Mouse (Mus musculus) limb, embryonic 14.5 days (tissue): ENCODE measurements around the gene Zfp580. TPM values are rescaled to one million over a fixed set of nuclear protein-coding genes. Genes with fewer than 3 reads are reported as not detected.

Experiments used
- ATAC-seq: fragments of 200-750 bp; cut with Nextera tagmentation; 2 replicates; pipeline ENCODE4 v1.8.0; 2017; ENCODE audit warnings: low read depth, moderate number of reproducible peaks, moderate TSS enrichment; ENCODE audit not compliant: low FRiP score
- DNase-seq: peaks from one replicate; pipeline ENCODE4 v3.0.0-alpha.2; 2015; ENCODE audit warnings: low spot score
- H3K27ac ChIP-seq: fragments of 300-500 bp; sonication (generic); replicated peaks from 2 replicates; pipeline ENCODE4 v1.5.1; 2014; ENCODE audit warnings: low read depth, mild to moderate bottlenecking, low read length, moderate library complexity, mixed read lengths
- H3K27me3 ChIP-seq: fragments of 300-500 bp; sonication (generic); 2 replicates; pipeline ENCODE4 v1.6.1; 2014; ENCODE audit warnings: low read length, mixed read lengths; ENCODE audit not compliant: control insufficient read depth, insufficient read depth
- H3K36me3 ChIP-seq: fragments of 300-500 bp; sonication (generic); 2 replicates; pipeline ENCODE4 v1.6.1; 2014; ENCODE audit warnings: mild to moderate bottlenecking, low read length, moderate library complexity, mixed read lengths; ENCODE audit not compliant: control insufficient read depth, insufficient read depth
- H3K4me1 ChIP-seq: fragments of 300-500 bp; sonication (generic); 2 replicates; pipeline ENCODE4 v1.6.1; 2014; ENCODE audit warnings: antibody characterized with exemption, low read length, mixed read lengths; ENCODE audit not compliant: control insufficient read depth, insufficient read depth
- H3K4me2 ChIP-seq: fragments of 300-500 bp; sonication (generic); replicated peaks from 2 replicates; pipeline ENCODE4 v1.6.1; 2014; ENCODE audit warnings: low read depth, mild to moderate bottlenecking, low read length, moderate library complexity; ENCODE audit not compliant: severe bottlenecking
- H3K4me3 ChIP-seq: fragments of 300-500 bp; sonication (generic); replicated peaks from 2 replicates; pipeline ENCODE4 v1.5.1; 2014; ENCODE audit warnings: low read length
- H3K9ac ChIP-seq: fragments of 300-500 bp; sonication (generic); 2 replicates; pipeline ENCODE4 v1.6.1; 2014; ENCODE audit warnings: mild to moderate bottlenecking, low read depth, low read length, moderate library complexity; ENCODE audit not compliant: severe bottlenecking
- H3K9me3 ChIP-seq: fragments of 300-500 bp; sonication (generic); 2 replicates; pipeline ENCODE4 v1.6.1; 2016; ENCODE audit warnings: low read length; ENCODE audit not compliant: control insufficient read depth
- POLR2A ChIP-seq: fragments of 200-500 bp; IDR thresholded peaks from 2 replicates; pipeline ENCODE4 v1.8.0; 2012; ENCODE audit warnings: inconsistent platforms, mild to moderate bottlenecking, moderate library complexity, borderline replicate concordance; ENCODE audit not compliant: insufficient read depth, insufficient read length; ENCODE audit errors: extremely low read depth
- WGBS: fragments of 180-500 bp; shearing (Covaris S2); extraction: QIAGEN DNeasy Blood & Tissue Kit; methylation state at CpG from one replicate; pipeline ENCODE4 v1.1.7; 2014; 5-methylcytosine and 5-hydroxymethylcytosine counted together
- polyA plus RNA-seq, 2 experiments: library from polyadenylated mRNA; depleted of rRNA in 1 of 2; stranded (reverse) in 1 of 2; unstranded in 1 of 2; fragments of >200 nt; fragmentation: Nextera tagmentation in 1 of 2; extraction: Ambion mirVana in 1 of 2; gene quantifications; 2 replicates each; pipeline versions ENCODE4 v1.2.1 to v1.2.3; 2012 to 2014

Gene Zfp580
- polyA plus RNA-seq, 2 experiments: 47.5 to 49.7 TPM

- H3K36me3 ChIP-seq: no peaks in the 10 kb centered on the region
- H3K27ac ChIP-seq: no peak overlapping the region
- DNase-seq (peak; percentile 34), ATAC-seq (no peak)
- no peak overlapping the region for H3K4me2 ChIP-seq
- TF ChIP-seq POLR2A: no peak
- 22% methylated on average over 2 of the region's 2 CpGs for WGBS
- H3K4me3 ChIP-seq: no peak overlapping the region
- H3K9me3 ChIP-seq: no peaks in the 10 kb centered on the region
- H3K4me1 ChIP-seq: peaks cover 11% of the 10 kb centered on the region
- peaks cover 7% of the 10 kb centered on the region; the same call in 1 of the 2 replicates for H3K27me3 ChIP-seq
- no peak overlapping the region for H3K9ac ChIP-seq
These were observed 4.0 kb upstream of the Zfp580 start for GRCm38 (mm10) chr7:5047313-5047712.

DNA sequence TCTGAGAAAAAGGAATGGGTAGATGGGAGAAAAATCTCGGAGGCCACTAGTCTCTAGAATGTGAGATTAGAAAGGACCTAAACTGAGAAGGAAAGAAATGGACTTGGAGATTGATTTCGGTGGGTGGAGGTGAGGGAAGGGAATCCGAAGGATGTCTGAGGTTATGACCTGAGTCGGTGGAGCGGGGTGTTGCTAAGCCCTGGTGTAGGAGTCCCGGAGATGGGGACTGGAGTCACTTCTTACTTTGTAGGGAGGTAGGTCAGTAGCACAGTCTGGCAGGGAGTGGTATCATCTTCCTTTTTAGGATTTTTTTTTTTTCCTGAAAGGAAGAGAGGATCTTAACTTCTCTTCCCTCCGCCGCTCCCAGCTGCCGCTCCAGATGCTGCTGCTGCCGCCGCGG, 1.1 kb downstream of the Zfp580 start:
- peak overlapping the region; percentile 94 for H3K4me2 ChIP-seq
- H3K27ac ChIP-seq: no peak overlapping the region
- ATAC-seq: no peak
- peak overlapping the region; percentile 92 for H3K9ac ChIP-seq
- no peaks in the 10 kb centered on the region for H3K36me3 ChIP-seq
- H3K9me3 ChIP-seq: no peaks in the 10 kb centered on the region
- H3K4me1 ChIP-seq: peaks cover 37% of the 10 kb centered on the region
- 2% methylated on average over 12 of the region's 12 CpGs for WGBS
- peaks cover 55% of the 10 kb centered on the region for H3K27me3 ChIP-seq
- no peak for DNase-seq
- H3K4me3 ChIP-seq: peak overlapping the region; percentile 81
- TF ChIP-seq POLR2A: no peak

DNA sequence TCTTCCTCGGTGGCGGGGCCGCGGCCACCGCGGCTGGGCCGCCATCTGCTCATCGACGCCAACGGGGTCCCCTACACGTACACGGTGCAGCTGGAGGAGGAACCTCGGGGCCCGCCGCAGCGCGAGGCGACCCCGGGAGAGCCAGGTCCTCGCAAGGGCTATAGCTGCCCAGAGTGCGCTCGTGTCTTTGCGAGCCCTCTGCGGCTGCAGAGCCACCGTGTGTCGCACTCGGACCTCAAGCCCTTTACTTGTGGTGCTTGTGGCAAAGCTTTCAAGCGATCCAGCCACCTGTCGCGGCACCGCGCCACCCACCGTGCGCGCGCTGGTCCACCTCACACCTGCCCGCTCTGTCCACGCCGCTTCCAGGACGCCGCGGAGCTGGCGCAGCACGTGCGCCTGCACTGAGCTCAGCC, 1.6 kb downstream of the Zfp580 start:
- Histone ChIP-seq H3K9ac (peak overlapping the region; percentile 92), H3K4me3 (peak overlapping the region; percentile 81), H3K27me3 (peaks cover 55% of the 10 kb centered on the region), H3K36me3 (no peaks in the 10 kb centered on the region), H3K4me1 (peaks cover 40% of the 10 kb centered on the region), H3K4me2 (peak overlapping the region; percentile 94), H3K27ac (no peak overlapping the region), H3K9me3 (no peaks in the 10 kb centered on the region)
- WGBS: 3% methylated on average over 43 of the region's 45 CpGs
- no peak for ATAC-seq
- no peak for DNase-seq
- no peak for TF ChIP-seq POLR2A

GRCm38 (mm10) chr7:5053456-5054179, 2.3 kb downstream of the Zfp580 start:
- peaks cover 40% of the 10 kb centered on the region for H3K4me1 ChIP-seq
- no peaks in the 10 kb centered on the region for H3K36me3 ChIP-seq
- H3K27me3 ChIP-seq: peaks cover 55% of the 10 kb centered on the region
- WGBS: 12% methylated on average over 32 of the region's 32 CpGs
- no peaks in the 10 kb centered on the region for H3K9me3 ChIP-seq
- H3K4me3 ChIP-seq: peak overlapping the region; percentile 81
- DNase-seq (peak; percentile 43), ATAC-seq (no peak)
- no peak for TF ChIP-seq POLR2A
- no peak overlapping the region for H3K27ac ChIP-seq
- peak overlapping the region; percentile 92 for H3K9ac ChIP-seq
- peak overlapping the region; percentile 94 for H3K4me2 ChIP-seq

DNA sequence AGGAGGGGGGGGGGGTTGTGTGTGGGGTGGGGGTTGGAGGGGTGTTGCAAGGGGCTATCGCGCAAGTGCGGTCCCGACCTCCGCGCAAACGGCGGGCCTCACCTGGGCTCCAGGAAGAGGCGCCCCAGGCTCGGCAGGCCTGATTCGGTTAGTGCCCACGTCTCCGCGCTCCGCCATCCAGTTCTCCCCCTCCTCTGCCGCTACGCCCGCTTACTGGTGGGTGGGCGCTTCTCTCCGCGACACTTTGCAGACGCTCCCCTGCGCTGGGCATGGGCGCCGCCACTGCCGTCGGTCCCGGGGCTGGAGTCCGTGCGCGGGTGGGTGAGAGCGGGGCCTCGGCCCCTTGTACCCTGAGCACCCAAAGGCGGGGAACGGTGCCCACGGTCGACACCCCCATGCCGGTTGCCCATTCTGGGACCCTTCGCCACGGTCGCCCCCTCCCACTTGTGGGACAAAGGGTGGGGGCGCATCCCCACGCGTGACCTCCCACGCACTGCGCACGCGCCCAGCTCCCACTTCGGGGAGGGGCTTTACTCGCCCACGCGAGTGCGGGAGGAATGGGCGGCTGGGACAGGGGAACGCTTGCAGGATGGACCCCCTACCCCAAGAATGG, 5.4 kb downstream of the Zfp580 start:
- peak overlapping the region; percentile 75 for H3K4me3 ChIP-seq
- H3K27ac ChIP-seq: 0 out of 2 replicates have a peak overlapping the region, but pooled peaks have one; percentile 43
- 1% methylated on average over 48 of the region's 55 CpGs for WGBS
- no peaks in the 10 kb centered on the region for H3K36me3 ChIP-seq
- H3K4me2 ChIP-seq: peak overlapping the region; percentile 83
- no peaks in the 10 kb centered on the region for H3K9me3 ChIP-seq
- peaks cover 38% of the 10 kb centered on the region for H3K4me1 ChIP-seq
- peaks cover 53% of the 10 kb centered on the region for H3K27me3 ChIP-seq
- DNase-seq: peak; percentile 63
- ATAC-seq: peak; percentile 3; the same call in 1 of the 2 replicates
- peak overlapping the region; percentile 87 for H3K9ac ChIP-seq
- no peak for TF ChIP-seq POLR2A
